Mouse (Mus musculus) right cerebral cortex, postnatal 36 days (tissue): ENCODE measurements at regions not wholly inside any gene's neighbourhood (a gene's known extent, or its start where the extent isn't known, plus 50 kb on each side); places are given as distances from the start of the nearest gene placed in this dataset.
"Not testable (repeated sequence)": the region's sequence is repeated elsewhere in the genome, so short reads cannot be mapped to it uniquely, and the experiment has no call there.

Experiments used
- DNase-seq, 2 experiments: peaks; one replicate each; pipeline ENCODE4 v3.0.0; 2022; ENCODE audit warnings: low spot score in 2 of 2, mixed read lengths in 1 of 2

- DNase-seq = no peak
These were observed 417.4 kb downstream of the Htr7 start for GRCm38 (mm10) chr19:35639945-35640344.

GRCm38 (mm10) chr19:35621771-35622170 is 435.5 kb downstream of the Htr7 start:
- no peak for DNase-seq

GRCm38 (mm10) chr19:35595384-35595783 is 461.9 kb downstream of the Htr7 start:
- DNase-seq = no peak

GRCm38 (mm10) chr19:35575979-35576378 is 481.3 kb downstream of the Htr7 start:
- DNase-seq = peak; percentile 2 to 15

- DNase-seq = peak in 1 of 2 experiments; percentile 18
These were observed 507.9 kb downstream of the Htr7 start for GRCm38 (mm10) chr19:35549381-35549780.

- no peak for DNase-seq
These were observed 520.5 kb downstream of the Htr7 start for GRCm38 (mm10) chr19:35536816-35537215.

- DNase-seq = peak in 1 of 2 experiments; percentile 15
These were observed 528.0 kb downstream of the Htr7 start for GRCm38 (mm10) chr19:35529276-35529675.

GRCm38 (mm10) chr19:35493721-35494120 is 563.6 kb downstream of the Htr7 start:
- no peak for DNase-seq

- no peak for DNase-seq
These were observed 566.0 kb downstream of the Htr7 start for GRCm38 (mm10) chr19:35491354-35491753.

GRCm38 (mm10) chr19:35485616-35486015 is 563.5 kb downstream of the Kif20b start:
- not testable (repeated sequence) for DNase-seq

- DNase-seq = no peak
These were observed 560.3 kb downstream of the Kif20b start for GRCm38 (mm10) chr19:35482469-35482868.

GRCm38 (mm10) chr19:35453942-35454341 is 531.8 kb downstream of the Kif20b start:
- DNase-seq = no peak

GRCm38 (mm10) chr19:35442466-35442865 is 520.3 kb downstream of the Kif20b start:
- peak in 1 of 2 experiments; percentile 2 for DNase-seq

GRCm38 (mm10) chr19:35438074-35438473 is 515.9 kb downstream of the Kif20b start:
- DNase-seq = no peak
